Mouse (Mus musculus) ES-Bruce4 (cell line): ENCODE data around the gene Gucy2f. TPM values are rescaled to one million over a fixed set of nuclear protein-coding genes. Genes with fewer than 3 reads are reported as not detected.
"Not testable (repeated sequence)": the region's sequence is repeated elsewhere in the genome, so short reads cannot be mapped to it uniquely, and the experiment has no call there.

Experiments used
- H3K27ac ChIP-seq: 2 replicates; pipeline ENCODE4 v1.5.1; 2012; ENCODE audit warnings: low read length, inconsistent platforms; ENCODE audit not compliant: insufficient read depth
- H3K27me3 ChIP-seq: 2 replicates; pipeline ENCODE4 v1.6.1; 2012; ENCODE audit warnings: mild to moderate bottlenecking, low read length, inconsistent platforms; ENCODE audit not compliant: control insufficient read depth, poor library complexity, insufficient read depth, severe bottlenecking
- H3K36me3 ChIP-seq: 2 replicates; pipeline ENCODE4 v1.6.1; 2012; ENCODE audit warnings: inconsistent platforms, mild to moderate bottlenecking, low read length, moderate library complexity; ENCODE audit not compliant: control insufficient read depth, poor library complexity, insufficient read depth, severe bottlenecking
- H3K4me1 ChIP-seq: one replicate; pipeline ENCODE4 v1.8.1; 2011; ENCODE audit warnings: low read length; ENCODE audit not compliant: control insufficient read depth, insufficient read depth
- H3K4me3 ChIP-seq: 2 replicates; pipeline ENCODE4 v1.5.1; 2011; ENCODE audit warnings: low read depth, mild to moderate bottlenecking, low read length
- H3K9ac ChIP-seq: 2 replicates; pipeline ENCODE4 v1.6.1; 2012; ENCODE audit warnings: low read depth, mild to moderate bottlenecking, inconsistent platforms; ENCODE audit not compliant: poor library complexity, severe bottlenecking
- H3K9me3 ChIP-seq: replicated peaks from 2 replicates; pipeline ENCODE4 v1.6.1; 2012; ENCODE audit warnings: mild to moderate bottlenecking, low read length, inconsistent platforms; ENCODE audit not compliant: control insufficient read depth, poor library complexity, insufficient read depth, severe bottlenecking
- CTCF ChIP-seq: IDR thresholded peaks from one replicate; pipeline ENCODE4 v1.8.1; 2011; ENCODE audit warnings: low read depth, low read length
- EP300 ChIP-seq: IDR thresholded peaks from 2 replicates; pipeline ENCODE4 v1.6.1; 2011; ENCODE audit warnings: low read depth, low read length; ENCODE audit not compliant: insufficient read depth
- POLR2A ChIP-seq: IDR thresholded peaks from one replicate; pipeline ENCODE4 v1.8.1; 2011; ENCODE audit warnings: low read length; ENCODE audit not compliant: insufficient read depth
- polyA plus RNA-seq: library from polyadenylated mRNA; stranded (reverse); fragments of >200 nt; gene quantifications from 2 replicates; pipeline ENCODE4 v1.2.4, GENCODE M21; 2011; ENCODE audit warnings: low read depth; ENCODE audit not compliant: missing spikeins, insufficient read depth, insufficient read length

Gucy2f gene
- polyA plus RNA-seq: not detected in 2 replicates

DNA sequence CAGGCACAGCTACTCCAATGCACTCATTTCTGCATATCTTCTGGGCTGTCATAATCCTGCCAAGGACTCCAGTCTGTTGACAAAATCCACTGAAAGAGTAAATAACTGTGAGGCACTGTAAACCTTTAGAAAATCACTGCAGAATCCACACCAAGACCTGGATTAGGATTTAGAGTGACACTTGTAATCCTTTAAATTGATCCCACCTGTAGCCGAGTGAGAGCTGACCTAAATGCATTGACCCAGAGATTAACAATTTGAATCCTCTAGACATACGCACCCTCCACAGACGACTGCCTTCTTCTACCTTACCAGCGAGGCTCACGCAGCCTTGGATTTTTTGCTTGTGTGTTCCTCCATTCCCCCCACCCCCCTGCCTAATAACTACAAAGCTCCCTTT is at the start of gene Gucy2f:
Gene Gucy2f (minus strand): TSS at position 101 of the 400 bp plus-strand sequence.
- Histone ChIP-seq H3K36me3 (no peaks in the 10 kb centered on the region), H3K27me3 (no peaks in the 10 kb centered on the region), H3K27ac (no peak within 1 kb of the TSS), H3K4me1 (no peaks in the 10 kb centered on the region), H3K9me3 (no peaks in the 10 kb centered on the region), H3K4me3 (no peak within 1 kb of the TSS), H3K9ac (no peak within 1 kb of the TSS)
- TF ChIP-seq CTCF (no peak), EP300 (no peak), POLR2A (no peak)

DNA sequence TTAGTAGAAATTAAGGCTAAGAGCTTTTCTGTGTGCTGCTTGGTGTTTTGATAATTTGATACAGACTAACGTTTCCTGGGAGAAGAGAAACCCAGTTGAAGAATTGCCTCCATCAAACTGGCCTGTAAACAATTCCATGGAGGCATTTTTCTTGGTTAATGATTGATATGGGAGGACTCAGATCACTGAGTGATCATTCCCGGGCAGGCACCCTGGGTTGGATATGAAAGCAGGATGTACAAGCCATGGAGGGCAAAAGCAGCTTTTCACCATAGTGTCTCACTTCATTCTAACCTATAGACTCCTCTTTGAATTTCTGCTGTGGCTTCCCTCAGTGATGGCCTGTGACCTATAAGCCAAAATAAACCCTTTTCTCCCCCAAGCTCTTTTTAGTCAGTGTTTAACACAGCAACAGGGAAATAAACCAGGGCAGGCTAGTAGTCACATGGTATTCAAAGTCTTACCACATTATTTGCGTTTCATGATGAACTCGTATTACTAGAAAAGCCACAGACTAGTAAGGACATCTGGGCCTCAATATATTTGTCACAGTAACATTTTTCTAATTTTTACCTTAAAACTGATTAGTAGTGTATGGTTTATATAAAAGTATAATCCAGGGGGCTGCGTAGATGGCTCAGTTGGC is 49.1 kb upstream of the Gucy2f start:
- no peak overlapping the region for H3K9ac ChIP-seq
- H3K27me3 ChIP-seq: no peaks in the 10 kb centered on the region
- H3K4me1 ChIP-seq: no peaks in the 10 kb centered on the region
- no peaks in the 10 kb centered on the region for H3K9me3 ChIP-seq
- H3K4me3 ChIP-seq: no peak overlapping the region
- TF ChIP-seq CTCF (no peak), POLR2A (no peak), EP300 (no peak)
- H3K27ac ChIP-seq: no peak overlapping the region
- H3K36me3 ChIP-seq: no peaks in the 10 kb centered on the region

DNA sequence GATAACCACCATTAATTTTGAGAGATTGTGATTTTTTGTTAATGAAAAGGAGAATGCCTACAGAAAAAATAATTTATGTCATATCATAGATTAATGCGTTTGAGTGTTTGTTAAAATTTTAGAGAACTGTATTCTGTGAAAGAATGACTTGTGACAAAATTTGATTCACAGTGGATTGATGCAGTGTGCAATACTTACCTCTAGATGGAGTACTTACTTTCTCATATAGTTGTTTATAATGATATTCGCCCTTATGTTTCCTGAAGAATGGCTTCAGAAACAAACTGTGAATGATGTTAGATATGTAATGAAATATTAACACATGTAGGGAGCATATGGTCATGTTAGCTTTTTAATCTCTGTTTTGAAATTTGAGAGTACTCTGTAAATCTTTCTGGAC is 40.4 kb upstream of the Gucy2f start:
- no peak overlapping the region for H3K4me3 ChIP-seq
- TF ChIP-seq EP300 (no peak), POLR2A (no peak), CTCF (no peak)
- no peak overlapping the region for H3K9ac ChIP-seq
- H3K9me3 ChIP-seq: no peaks in the 10 kb centered on the region
- no peaks in the 10 kb centered on the region for H3K27me3 ChIP-seq
- H3K27ac ChIP-seq: no peak overlapping the region
- H3K4me1 ChIP-seq: no peaks in the 10 kb centered on the region
- H3K36me3 ChIP-seq: no peaks in the 10 kb centered on the region

DNA sequence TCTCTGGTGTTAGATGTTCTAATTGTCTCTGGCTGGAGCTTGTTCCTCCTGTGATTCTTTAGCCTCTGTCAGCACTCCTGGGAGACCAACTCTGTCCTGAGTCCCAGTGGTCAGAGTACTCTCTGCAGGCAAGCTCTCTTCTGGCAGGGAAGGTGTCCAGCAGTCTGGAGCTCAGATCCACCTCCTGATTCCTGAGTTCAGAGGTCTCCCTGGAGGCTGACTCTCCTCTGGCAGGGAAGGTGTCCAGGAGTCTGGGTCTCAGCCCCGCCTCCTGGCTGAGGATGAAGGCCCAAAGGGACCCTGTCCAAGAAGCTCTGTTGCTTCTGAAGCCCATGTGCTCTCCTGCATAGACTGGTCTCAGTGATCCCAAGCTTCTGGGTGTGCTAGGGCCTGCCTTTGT is 39.4 kb upstream of the Gucy2f start:
- not testable (repeated sequence) for H3K4me1 ChIP-seq, H3K36me3 ChIP-seq, H3K4me3 ChIP-seq, H3K9ac ChIP-seq, H3K27me3 ChIP-seq, H3K9me3 ChIP-seq, H3K27ac ChIP-seq

DNA sequence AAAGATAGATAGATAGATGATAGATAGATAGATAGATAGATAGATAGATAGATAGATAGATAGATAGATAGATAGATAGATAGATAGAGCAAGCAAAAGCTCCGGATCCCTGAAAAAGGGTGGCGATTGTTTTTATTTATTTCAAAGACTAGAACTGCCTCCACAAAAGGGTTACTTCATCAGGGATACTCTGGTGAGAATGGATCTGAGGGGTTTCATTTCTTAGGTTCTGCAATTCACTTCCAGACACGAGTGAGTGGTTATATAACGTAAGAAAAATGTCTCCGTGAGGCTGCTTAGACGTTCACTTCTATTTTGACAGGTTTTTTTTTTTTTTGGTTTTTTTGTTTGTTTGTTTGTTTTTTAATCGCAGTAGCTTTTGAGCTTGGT is 32.0 kb upstream of the Gucy2f start:
- TF ChIP-seq CTCF: no peak
- TF ChIP-seq POLR2A: no peak
- TF ChIP-seq EP300: no peak

DNA sequence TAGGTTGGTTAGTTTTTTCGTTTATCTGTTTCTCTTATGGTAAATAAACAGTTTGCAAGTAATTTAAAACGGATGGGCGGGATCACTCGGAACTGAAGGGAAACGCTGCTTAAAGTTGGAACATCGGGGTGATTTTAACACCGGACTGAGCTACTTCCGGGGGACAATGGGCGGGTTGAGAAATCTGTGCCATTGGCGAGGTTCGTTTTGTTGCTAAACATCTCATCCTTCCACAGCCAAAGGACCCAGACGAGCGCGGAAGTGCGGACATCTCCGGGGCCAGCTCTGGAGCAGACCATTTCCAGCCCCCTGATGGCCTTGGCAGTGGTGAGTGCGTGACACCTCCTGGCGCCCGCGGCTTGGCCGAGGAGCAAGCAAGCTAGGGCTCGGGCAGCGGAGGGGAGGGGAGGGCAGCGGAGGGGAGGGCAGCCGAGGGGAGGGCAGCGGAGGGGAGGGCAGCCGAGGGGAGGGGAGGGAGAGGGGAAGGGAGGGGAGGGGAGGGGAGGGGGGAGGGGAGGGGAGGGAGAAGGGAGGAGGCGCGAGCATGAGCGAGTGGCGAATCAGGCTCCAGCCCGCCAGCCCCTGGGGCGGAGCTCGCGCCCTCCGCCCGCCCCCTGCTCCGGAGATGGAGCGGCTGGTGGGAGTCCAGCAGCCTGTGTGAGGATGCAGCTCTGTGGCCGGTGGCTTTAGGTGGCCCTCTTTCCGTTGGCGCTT is 31.5 kb upstream of the Gucy2f start:
- no peak for TF ChIP-seq EP300
- TF ChIP-seq POLR2A: no peak
- no peak for TF ChIP-seq CTCF
- H3K4me1 ChIP-seq: no peaks in the 10 kb centered on the region
- H3K27me3 ChIP-seq: peaks cover 1% of the 10 kb centered on the region; the same call in 1 of the 2 replicates
- peak overlapping the region; percentile 70 for H3K27ac ChIP-seq
- H3K36me3 ChIP-seq: no peaks in the 10 kb centered on the region
- H3K9me3 ChIP-seq: no peaks in the 10 kb centered on the region
- peak overlapping the region; percentile 88 for H3K4me3 ChIP-seq
- peak overlapping the region; percentile 45 for H3K9ac ChIP-seq

More for the DNA sequence above, 32.0 kb upstream of the Gucy2f start:
- H3K27ac ChIP-seq: no peak overlapping the region
- H3K4me3 ChIP-seq: no peak overlapping the region
- peaks cover 1% of the 10 kb centered on the region; the same call in 1 of the 2 replicates for H3K27me3 ChIP-seq
- H3K4me1 ChIP-seq: no peaks in the 10 kb centered on the region
- H3K36me3 ChIP-seq: no peaks in the 10 kb centered on the region
- no peak overlapping the region for H3K9ac ChIP-seq
- no peaks in the 10 kb centered on the region for H3K9me3 ChIP-seq
